Mouse (Mus musculus) large intestine, adult 2 months (tissue): ENCODE measurements around the gene Acot4. TPM values are rescaled to one million over a fixed set of nuclear protein-coding genes. Genes with fewer than 3 reads are reported as not detected.
"Not testable (repeated sequence)": the region's sequence is repeated elsewhere in the genome, so short reads cannot be mapped to it uniquely, and the experiment has no call there.

Experiments
- DNase-seq: peaks from one replicate; pipeline ENCODE4 v3.0.0-alpha.2; 2012; ENCODE audit warnings: low read depth, low spot score
- WGBS: fragments of 180-500 bp; shearing (Covaris S2); methylation state at CpG from one replicate; pipeline ENCODE4 v1.1.7; 2018; 5-methylcytosine and 5-hydroxymethylcytosine counted together
- polyA plus RNA-seq: library from polyadenylated mRNA; depleted of rRNA; stranded (reverse); fragments of >200 nt; gene quantifications from 2 replicates; pipeline ENCODE4 v1.2.3, GENCODE M21; 2012; rRNA removed

The Acot4 gene
- 4.5 and 8.5 TPM in 2 replicates for polyA plus RNA-seq

- peak; percentile 64 for DNase-seq
- 3% methylated on average over 32 of the region's 32 CpGs for WGBS
These were observed at the start of gene Acot4 for GRCm38 (mm10) chr12:84038241-84038640. Gene Acot4 (plus strand): TSS chr12:84038379.

DNA sequence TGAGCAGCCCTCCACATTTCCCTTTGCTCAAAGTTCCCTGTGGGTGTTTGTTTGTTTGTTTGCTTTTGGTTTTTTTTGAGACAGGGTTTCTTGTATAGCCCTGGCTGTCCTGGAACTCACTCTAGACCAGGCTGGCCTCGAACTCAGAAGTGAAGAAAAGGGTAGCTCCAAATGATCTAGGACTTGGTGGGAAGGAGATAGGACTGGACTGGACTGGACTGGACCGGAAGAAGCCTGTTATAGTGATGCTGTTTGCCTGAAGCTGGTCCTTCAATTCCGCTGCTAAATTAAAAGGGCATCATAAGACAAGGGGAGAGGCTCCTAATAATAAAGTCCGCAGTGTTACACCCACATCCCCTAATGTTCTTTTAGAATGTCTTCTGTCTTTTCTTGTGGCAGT is 49.7 kb upstream of the Acot4 start:
- WGBS, result 59% methylated on average over 4 of the region's 4 CpGs

GRCm38 (mm10) chr12:83989378-83989777 is 48.8 kb upstream of the Acot4 start:
- WGBS, result 95% methylated on average over 4 of the region's 4 CpGs
- DNase-seq, result no peak

More for the DNA sequence above, 49.7 kb upstream of the Acot4 start:
- DNase-seq, result no peak

- DNase-seq, result no peak
- 62% methylated on average over 2 of the region's 2 CpGs for WGBS
These were observed 41.0 kb upstream of the Acot4 start for GRCm38 (mm10) chr12:83997221-83997620.

- WGBS, result 47% methylated on average over 11 of the region's 11 CpGs
- DNase-seq, result no peak
These were observed 39.7 kb upstream of the Acot4 start for GRCm38 (mm10) chr12:83998341-83999107.

GRCm38 (mm10) chr12:83999237-83999636 is 38.9 kb upstream of the Acot4 start:
- not testable (repeated sequence) for DNase-seq
- 14% methylated on average over 8 of the region's 8 CpGs for WGBS

DNA sequence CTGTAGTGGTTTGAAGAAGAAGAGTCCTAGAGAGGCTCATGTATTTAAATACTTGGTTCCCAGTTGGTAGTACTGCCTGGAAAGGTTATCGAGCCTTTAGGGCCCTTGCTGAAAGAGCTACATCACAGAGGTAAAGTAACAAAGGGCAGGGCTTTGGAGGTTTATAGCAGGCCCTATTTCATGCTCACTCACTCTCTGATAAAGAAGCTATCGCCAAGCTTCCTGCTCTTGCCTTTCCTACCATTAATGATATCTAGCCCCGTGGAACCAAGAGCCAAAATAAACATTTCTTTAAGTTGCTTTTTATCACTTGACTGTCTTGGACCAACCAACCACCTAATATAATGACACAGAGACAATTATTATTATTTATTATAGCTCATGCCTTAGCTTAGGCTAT is 37.8 kb upstream of the Acot4 start:
- DNase-seq, result no peak
- WGBS, result 29% methylated on average over 3 of the region's 3 CpGs

- DNase-seq, result no peak
- WGBS, result 83% methylated on average over 1 of the region's 1 CpGs
These were observed 34.3 kb upstream of the Acot4 start for GRCm38 (mm10) chr12:84003866-84004265.

- no peak for DNase-seq
- 74% methylated on average over 12 of the region's 12 CpGs for WGBS
These were observed 29.9 kb upstream of the Acot4 start for GRCm38 (mm10) chr12:84008251-84008650.

GRCm38 (mm10) chr12:84008729-84009128 is 29.4 kb upstream of the Acot4 start:
- WGBS, result 35% methylated on average over 8 of the region's 8 CpGs

GRCm38 (mm10) chr12:84009171-84009965 is 28.8 kb upstream of the Acot4 start, which contains the start of gene Acot1:
Gene Acot1 (plus strand): TSS chr12:84009490.
- under 1% methylated on average over 55 of the region's 70 CpGs for WGBS
- not testable (repeated sequence) for DNase-seq

More at GRCm38 (mm10) chr12:84008729-84009128, 29.4 kb upstream of the Acot4 start:
- no peak for DNase-seq

DNA sequence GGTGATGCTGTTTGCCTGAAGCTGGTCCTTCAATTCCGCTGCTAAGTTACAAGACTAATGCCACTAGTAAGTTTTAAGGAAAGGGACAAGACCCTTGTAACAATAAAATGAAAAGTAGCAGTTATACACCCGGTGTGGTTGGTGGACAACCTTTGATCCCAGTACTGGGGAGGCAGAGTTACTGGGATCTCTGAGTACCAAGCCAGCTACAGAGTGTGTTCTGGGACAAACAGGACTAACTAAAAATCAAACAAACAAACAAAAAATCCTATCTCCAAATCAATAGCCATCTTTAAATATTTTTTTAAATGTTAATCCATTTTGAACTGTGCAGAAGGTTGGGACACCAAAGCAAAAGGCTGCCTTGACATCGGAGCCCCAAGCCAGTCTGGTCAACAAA is 28.0 kb upstream of the Acot4 start:
- WGBS, result 68% methylated on average over 3 of the region's 3 CpGs
- DNase-seq, result no peak

DNA sequence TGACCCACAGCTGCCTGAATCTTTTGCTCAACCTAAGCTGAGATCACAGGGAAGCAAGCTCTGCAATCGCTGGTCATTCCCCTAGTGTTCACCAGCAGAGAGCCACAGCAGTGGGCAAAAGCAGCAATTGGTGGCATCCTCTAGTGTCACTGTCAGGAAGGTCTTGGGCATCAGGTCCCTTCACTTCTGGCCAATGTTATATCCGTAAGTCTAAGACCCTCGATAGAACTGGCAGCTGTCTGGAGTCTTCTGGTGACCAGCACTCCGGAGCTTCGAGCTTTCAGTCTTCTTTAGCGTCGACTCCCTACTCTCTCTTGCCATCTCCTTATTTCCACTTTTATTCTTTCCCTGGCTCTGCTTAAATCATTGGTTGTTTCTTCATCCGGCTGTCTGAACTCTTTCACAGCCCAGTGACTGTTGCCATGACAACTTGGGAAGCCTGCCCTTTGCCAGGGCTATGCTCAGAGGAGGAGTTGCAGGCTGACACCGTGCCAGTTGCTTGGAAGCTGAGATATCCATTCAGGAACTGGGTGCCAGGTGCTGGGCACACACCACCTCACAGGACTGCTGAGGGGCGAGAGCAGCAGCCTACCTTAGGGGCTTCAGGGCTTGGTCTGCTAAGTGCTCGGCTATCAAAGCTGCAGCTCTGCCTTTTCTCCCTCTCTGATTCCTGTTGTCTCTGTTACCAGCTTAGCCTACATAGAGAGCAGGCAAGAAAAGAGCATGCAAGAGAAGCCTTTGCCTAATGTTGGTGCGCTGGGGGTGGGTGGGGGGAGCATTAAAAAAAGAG is 26.7 kb upstream of the Acot4 start:
- 34% methylated on average over 12 of the region's 12 CpGs for WGBS

GRCm38 (mm10) chr12:84013130-84013529 is 25.0 kb upstream of the Acot4 start:
- 80% methylated on average over 6 of the region's 6 CpGs for WGBS
- no peak for DNase-seq

More for the DNA sequence above, 26.7 kb upstream of the Acot4 start:
- no peak for DNase-seq

- 87% methylated on average over 7 of the region's 7 CpGs for WGBS
- no peak for DNase-seq
These were observed 24.5 kb upstream of the Acot4 start for GRCm38 (mm10) chr12:84013701-84014100.

- WGBS, result 15% methylated on average over 7 of the region's 7 CpGs
- peak; percentile 89 for DNase-seq
These were observed 17.7 kb upstream of the Acot4 start for GRCm38 (mm10) chr12:84020528-84020927.

GRCm38 (mm10) chr12:84022266-84022665 is 15.9 kb upstream of the Acot4 start:
- not testable (repeated sequence) for DNase-seq
- 89% methylated on average over 4 of the region's 4 CpGs for WGBS

DNA sequence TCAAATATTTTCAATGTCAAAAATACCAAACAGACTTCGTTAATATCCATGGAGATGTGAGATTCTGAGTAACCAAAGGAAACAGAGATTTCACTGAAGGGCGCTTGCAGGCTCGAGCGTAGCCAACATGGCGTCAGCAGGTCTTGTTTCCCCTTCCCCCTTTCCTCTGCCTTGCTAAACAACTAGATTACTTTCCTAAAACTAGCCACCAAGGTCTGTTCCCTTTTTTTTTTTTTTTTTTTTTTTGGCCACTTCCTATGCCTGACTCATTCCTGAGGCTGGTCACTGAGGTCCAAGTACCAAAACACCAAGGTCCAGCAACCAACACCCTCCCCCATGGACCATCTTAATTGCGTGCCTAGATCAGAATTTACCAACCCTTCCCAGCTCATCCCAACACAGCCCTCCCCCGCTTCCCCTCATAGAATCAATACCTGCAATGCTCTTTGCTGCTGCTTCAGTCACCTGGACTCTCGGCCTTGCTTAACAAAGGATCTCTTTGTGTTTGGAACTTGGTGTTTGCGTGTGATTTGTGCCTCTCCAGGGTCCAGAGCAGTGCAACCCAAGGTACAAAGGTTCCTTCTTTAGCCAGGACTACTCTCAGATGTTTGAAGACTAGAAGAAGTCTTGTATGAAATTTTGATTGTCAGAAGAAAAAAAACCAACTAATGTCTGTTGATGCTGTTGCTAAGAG is 15.0 kb upstream of the Acot4 start:
- 62% methylated on average over 9 of the region's 9 CpGs for WGBS
- no peak for DNase-seq

DNA sequence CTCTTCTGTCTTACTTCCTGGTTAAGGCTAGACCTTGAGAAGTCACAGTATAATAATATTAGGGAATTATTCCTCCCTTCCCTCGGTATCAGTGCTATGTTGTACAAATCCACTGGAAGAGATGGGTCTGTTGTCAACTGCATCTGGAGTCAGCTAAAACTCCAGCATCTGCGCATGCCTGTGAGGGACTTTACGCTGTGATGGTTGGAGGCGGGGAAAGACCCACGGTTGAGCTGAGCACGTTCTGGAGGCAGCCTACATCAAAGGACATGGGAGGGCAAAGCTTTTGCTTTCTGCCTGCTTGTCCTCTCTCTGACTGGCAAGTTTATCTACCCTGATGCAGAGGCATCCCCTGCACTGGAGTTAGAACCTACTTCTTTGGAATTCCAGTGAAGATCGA is 12.3 kb upstream of the Acot4 start:
- no peak for DNase-seq
- 83% methylated on average over 7 of the region's 7 CpGs for WGBS
